Mouse (Mus musculus) myocyte (in vitro differentiated cells): ENCODE results near the gene Ubxn6.

Experiments used
- E2F4 ChIP-seq: IDR thresholded peaks from one replicate; pipeline ENCODE4 v1.6.1; 2011; ENCODE audit warnings: mild to moderate bottlenecking, control low read depth, moderate library complexity; ENCODE audit not compliant: insufficient read depth
- MAX ChIP-seq: IDR thresholded peaks from one replicate; pipeline ENCODE4 v1.6.1; 2011; ENCODE audit warnings: low read depth, mild to moderate bottlenecking, control low read depth
- MYOD1 ChIP-seq, 3 experiments: IDR thresholded peaks; one replicate each; pipeline ENCODE4 v1.6.1; 2011; ENCODE audit warnings: control low read depth in 2 of 3, low read depth in 2 of 3, mild to moderate bottlenecking in 2 of 3, moderate library complexity in 1 of 3; ENCODE audit not compliant: insufficient read length in 2 of 3, control insufficient read depth in 1 of 3
- POLR2A ChIP-seq: IDR thresholded peaks from one replicate; pipeline ENCODE4 v1.6.1; 2011; ENCODE audit warnings: low read depth, mild to moderate bottlenecking, control low read depth, moderate library complexity; ENCODE audit not compliant: insufficient read length
- POLR2AphosphoS2 ChIP-seq: IDR thresholded peaks from one replicate; pipeline ENCODE4 v1.6.1; 2011; ENCODE audit warnings: low read depth, control low read depth; ENCODE audit not compliant: insufficient read length
- SRF ChIP-seq: IDR thresholded peaks from one replicate; pipeline ENCODE4 v1.6.1; 2011; ENCODE audit warnings: low read depth; ENCODE audit not compliant: control insufficient read depth, insufficient read length
- TCF12 ChIP-seq: IDR thresholded peaks from one replicate; pipeline ENCODE4 v1.6.1; 2011; ENCODE audit warnings: mild to moderate bottlenecking, control low read depth; ENCODE audit not compliant: poor library complexity, insufficient read depth, severe bottlenecking

GRCm38 (mm10) chr17:56102158-56102557 is 27.3 kb upstream of the Ubxn6 start:
- TF ChIP-seq TCF12 (no peak), POLR2AphosphoS2 (no peak), POLR2A (no peak), E2F4 (no peak), MYOD1 (IDR thresholded peaks at IDR 0.05; ENCODE audit: control insufficient read depth in 1 of 3, insufficient read length in 2 of 3, low read depth in 2 of 3) (no peak), SRF (no peak), MAX (no peak)
